Mouse (Mus musculus) liver, embryonic 15.5 days (tissue): ENCODE data around the gene Fyn. TPM values are rescaled to one million over a fixed set of nuclear protein-coding genes. Genes with fewer than 3 reads are reported as not detected.

ENCODE experiments used
- ATAC-seq: fragments of 200-750 bp; cut with Nextera tagmentation; 2 replicates; pipeline ENCODE4 v1.8.0; 2017; ENCODE audit warnings: moderate number of reproducible peaks, mild to moderate bottlenecking, moderate library complexity; ENCODE audit not compliant: insufficient read depth
- H3K27ac ChIP-seq: fragments of 300-500 bp; sonication (generic); replicated peaks from 2 replicates; pipeline ENCODE4 v1.5.1; 2015; ENCODE audit warnings: mild to moderate bottlenecking, inconsistent platforms
- H3K27me3 ChIP-seq: fragments of 300-500 bp; sonication (generic); 2 replicates; pipeline ENCODE4 v1.6.1; 2015; ENCODE audit warnings: mild to moderate bottlenecking, inconsistent platforms
- H3K36me3 ChIP-seq: fragments of 300-500 bp; sonication (generic); replicated peaks from 2 replicates; pipeline ENCODE4 v1.6.1; 2015; ENCODE audit warnings: moderate library complexity, mild to moderate bottlenecking, inconsistent platforms
- H3K4me1 ChIP-seq: fragments of 300-500 bp; sonication (generic); replicated peaks from 2 replicates; pipeline ENCODE4 v1.6.1; 2015; ENCODE audit warnings: inconsistent platforms
- H3K4me2 ChIP-seq: fragments of 300-500 bp; sonication (generic); 2 replicates; pipeline ENCODE4 v1.6.1; 2015; ENCODE audit warnings: moderate library complexity, mild to moderate bottlenecking, inconsistent platforms
- H3K4me3 ChIP-seq: fragments of 300-500 bp; sonication (generic); replicated peaks from 2 replicates; pipeline ENCODE4 v1.5.1; 2015; ENCODE audit warnings: mild to moderate bottlenecking, inconsistent platforms
- H3K9ac ChIP-seq: fragments of 300-500 bp; sonication (generic); 2 replicates; pipeline ENCODE4 v1.6.1; 2015; ENCODE audit warnings: moderate library complexity, mild to moderate bottlenecking, inconsistent platforms
- H3K9me3 ChIP-seq: fragments of 300-500 bp; sonication (generic); replicated peaks from 2 replicates; pipeline ENCODE4 v1.6.1; 2016; ENCODE audit warnings: inconsistent platforms
- WGBS: fragments of 180-500 bp; shearing (Covaris S2); methylation state at CpG from one replicate; pipeline ENCODE4 v1.1.7; 2015; ENCODE audit warnings: mixed read lengths; ENCODE audit not compliant: insufficient replicate concordance; 5-methylcytosine and 5-hydroxymethylcytosine counted together
- polyA plus RNA-seq: library from polyadenylated mRNA; unstranded; fragments of >200 nt; fragmentation: Nextera tagmentation; extraction: Ambion mirVana; gene quantifications from 2 replicates; pipeline ENCODE4 v1.2.1, GENCODE M21; 2015

Fyn gene
- polyA plus RNA-seq: 6.1 and 7.4 TPM in 2 replicates

- no peaks in the 10 kb centered on the region for H3K9me3 ChIP-seq
- H3K27ac ChIP-seq: peak within 1 kb of the TSS; percentile 80
- H3K36me3 ChIP-seq: no peaks in the 10 kb centered on the region
- ATAC-seq: no peak
- H3K4me3 ChIP-seq: peak within 1 kb of the TSS; percentile 83
- peak within 1 kb of the TSS; percentile 97 for H3K4me2 ChIP-seq
- WGBS: 6% methylated on average over 8 of the region's 8 CpGs
- peaks cover 41% of the 10 kb centered on the region for H3K4me1 ChIP-seq
- peak within 1 kb of the TSS; percentile 77 for H3K9ac ChIP-seq
- peaks cover 3% of the 10 kb centered on the region; the same call in 1 of the 2 replicates for H3K27me3 ChIP-seq
These were observed at the start of gene Fyn for GRCm38 (mm10) chr10:39368572-39369135. Gene Fyn (plus strand): TSS chr10:39368855.

- Histone ChIP-seq H3K9ac (no peak overlapping the region), H3K4me1 (no peaks in the 10 kb centered on the region), H3K27ac (no peak overlapping the region), H3K36me3 (no peaks in the 10 kb centered on the region), H3K9me3 (no peaks in the 10 kb centered on the region), H3K27me3 (no peaks in the 10 kb centered on the region), H3K4me3 (no peak overlapping the region), H3K4me2 (no peak overlapping the region)
- no peak for ATAC-seq
- 57% methylated on average over 17 of the region's 17 CpGs for WGBS
These were observed 47.6 kb upstream of the Fyn start for GRCm38 (mm10) chr10:39320798-39321622.

GRCm38 (mm10) chr10:39321623-39321985, 47.1 kb upstream of the Fyn start:
- Histone ChIP-seq H3K27ac (no peak overlapping the region), H3K9me3 (no peaks in the 10 kb centered on the region)
- no peak for ATAC-seq

GRCm38 (mm10) chr10:39322143-39322542, 46.5 kb upstream of the Fyn start:
- Histone ChIP-seq H3K4me2 (no peak overlapping the region), H3K9ac (no peak overlapping the region), H3K36me3 (no peaks in the 10 kb centered on the region), H3K27ac (no peak overlapping the region), H3K4me1 (no peaks in the 10 kb centered on the region), H3K4me3 (no peak overlapping the region), H3K9me3 (no peaks in the 10 kb centered on the region), H3K27me3 (no peaks in the 10 kb centered on the region)
- WGBS: 49% methylated on average over 4 of the region's 4 CpGs
- ATAC-seq: no peak

More at GRCm38 (mm10) chr10:39321623-39321985, 47.1 kb upstream of the Fyn start:
- H3K4me3 ChIP-seq: no peak overlapping the region
- H3K36me3 ChIP-seq: no peaks in the 10 kb centered on the region
- no peaks in the 10 kb centered on the region for H3K27me3 ChIP-seq
- WGBS: 60% methylated on average over 9 of the region's 9 CpGs
- no peaks in the 10 kb centered on the region for H3K4me1 ChIP-seq
- no peak overlapping the region for H3K4me2 ChIP-seq
- no peak overlapping the region for H3K9ac ChIP-seq

- H3K4me1 ChIP-seq: no peaks in the 10 kb centered on the region
- H3K36me3 ChIP-seq: no peaks in the 10 kb centered on the region
- 66% methylated on average over 2 of the region's 2 CpGs for WGBS
- ATAC-seq: no peak
- no peak overlapping the region for H3K4me3 ChIP-seq
- no peak overlapping the region for H3K9ac ChIP-seq
- H3K27me3 ChIP-seq: no peaks in the 10 kb centered on the region
- H3K27ac ChIP-seq: no peak overlapping the region
- H3K4me2 ChIP-seq: no peak overlapping the region
- H3K9me3 ChIP-seq: no peaks in the 10 kb centered on the region
These were observed 44.4 kb upstream of the Fyn start for GRCm38 (mm10) chr10:39324291-39324690.

- WGBS: 58% methylated on average over 2 of the region's 2 CpGs
- H3K27me3 ChIP-seq: no peaks in the 10 kb centered on the region
- no peak for ATAC-seq
These were observed 40.0 kb upstream of the Fyn start for GRCm38 (mm10) chr10:39328661-39329060.

GRCm38 (mm10) chr10:39334320-39334719, 34.3 kb upstream of the Fyn start:
- no peaks in the 10 kb centered on the region for H3K9me3 ChIP-seq
- WGBS: 45% methylated on average over 3 of the region's 3 CpGs
- no peak overlapping the region for H3K4me2 ChIP-seq
- no peaks in the 10 kb centered on the region for H3K36me3 ChIP-seq
- no peak overlapping the region for H3K27ac ChIP-seq
- H3K4me3 ChIP-seq: no peak overlapping the region
- H3K4me1 ChIP-seq: no peaks in the 10 kb centered on the region
- ATAC-seq: no peak
- no peaks in the 10 kb centered on the region for H3K27me3 ChIP-seq
- H3K9ac ChIP-seq: no peak overlapping the region

More at GRCm38 (mm10) chr10:39328661-39329060, 40.0 kb upstream of the Fyn start:
- no peak overlapping the region for H3K9ac ChIP-seq
- H3K27ac ChIP-seq: no peak overlapping the region
- H3K9me3 ChIP-seq: no peaks in the 10 kb centered on the region
- H3K36me3 ChIP-seq: no peaks in the 10 kb centered on the region
- H3K4me2 ChIP-seq: no peak overlapping the region
- H3K4me1 ChIP-seq: no peaks in the 10 kb centered on the region
- H3K4me3 ChIP-seq: no peak overlapping the region

- H3K4me2 ChIP-seq: no peak overlapping the region
- no peaks in the 10 kb centered on the region for H3K36me3 ChIP-seq
- no peaks in the 10 kb centered on the region for H3K4me1 ChIP-seq
- no peak overlapping the region for H3K9ac ChIP-seq
- no peak overlapping the region for H3K27ac ChIP-seq
- no peaks in the 10 kb centered on the region for H3K27me3 ChIP-seq
- H3K9me3 ChIP-seq: no peaks in the 10 kb centered on the region
- H3K4me3 ChIP-seq: no peak overlapping the region
- ATAC-seq: no peak
These were observed 32.8 kb upstream of the Fyn start for GRCm38 (mm10) chr10:39335880-39336279.

GRCm38 (mm10) chr10:39339189-39339968, 29.3 kb upstream of the Fyn start:
- Histone ChIP-seq H3K4me2 (no peak overlapping the region), H3K36me3 (no peaks in the 10 kb centered on the region), H3K27ac (no peak overlapping the region), H3K4me1 (no peaks in the 10 kb centered on the region), H3K9me3 (no peaks in the 10 kb centered on the region), H3K27me3 (no peaks in the 10 kb centered on the region), H3K4me3 (no peak overlapping the region), H3K9ac (no peak overlapping the region)
- 15% methylated on average over 2 of the region's 2 CpGs for WGBS
- no peak for ATAC-seq

GRCm38 (mm10) chr10:39339969-39340236, 28.8 kb upstream of the Fyn start:
- H3K27ac ChIP-seq: no peak overlapping the region
- H3K4me1 ChIP-seq: no peaks in the 10 kb centered on the region
- 43% methylated on average over 2 of the region's 2 CpGs for WGBS
- ATAC-seq: no peak
- no peak overlapping the region for H3K9ac ChIP-seq
- no peaks in the 10 kb centered on the region for H3K9me3 ChIP-seq
- no peaks in the 10 kb centered on the region for H3K36me3 ChIP-seq
- no peaks in the 10 kb centered on the region for H3K27me3 ChIP-seq
- H3K4me3 ChIP-seq: no peak overlapping the region
- no peak overlapping the region for H3K4me2 ChIP-seq

GRCm38 (mm10) chr10:39343551-39343950, 25.1 kb upstream of the Fyn start:
- Histone ChIP-seq H3K27me3 (no peaks in the 10 kb centered on the region), H3K36me3 (no peaks in the 10 kb centered on the region), H3K27ac (no peak overlapping the region), H3K4me1 (no peaks in the 10 kb centered on the region), H3K9me3 (no peaks in the 10 kb centered on the region), H3K4me3 (no peak overlapping the region), H3K4me2 (no peak overlapping the region), H3K9ac (no peak overlapping the region)
- ATAC-seq: no peak
- 52% methylated on average over 1 of the region's 1 CpGs for WGBS
